Mouse (Mus musculus) right cerebral cortex, postnatal 10 days (tissue): Measurements from ENCODE around the gene Stk24.

Experiments used
- DNase-seq, 2 experiments: peaks; one replicate each; pipeline ENCODE4 v3.0.0; 2021; ENCODE audit warnings: low spot score in 2 of 2

The Stk24 gene

GRCm38 (mm10) chr14:121263912-121264311 lies 115.9 kb downstream of the Stk24 start:
- no peak for DNase-seq

GRCm38 (mm10) chr14:121262606-121263005 lies 117.2 kb downstream of the Stk24 start:
- no peak for DNase-seq

GRCm38 (mm10) chr14:121261229-121261879 lies 118.5 kb downstream of the Stk24 start:
- no peak for DNase-seq

GRCm38 (mm10) chr14:121259789-121260188 lies 120.0 kb downstream of the Stk24 start:
- DNase-seq = peak; percentile 71 to 72

- DNase-seq = no peak
Measured at GRCm38 (mm10) chr14:121259332-121259731, 120.5 kb downstream of the Stk24 start.

GRCm38 (mm10) chr14:121256896-121257295 lies 122.9 kb downstream of the Stk24 start:
- no peak for DNase-seq

- no peak for DNase-seq
Measured at GRCm38 (mm10) chr14:121255469-121255868, 124.3 kb downstream of the Stk24 start.

- DNase-seq = no peak
Measured at GRCm38 (mm10) chr14:121254869-121255268, 124.9 kb downstream of the Stk24 start.

- no peak for DNase-seq
Measured at GRCm38 (mm10) chr14:121252542-121252941, 127.3 kb downstream of the Stk24 start.

- DNase-seq = no peak
Measured at GRCm38 (mm10) chr14:121251708-121252107, 128.1 kb downstream of the Stk24 start.

- no peak for DNase-seq
Measured at GRCm38 (mm10) chr14:121251099-121251498, 128.7 kb downstream of the Stk24 start.

GRCm38 (mm10) chr14:121248346-121248745 lies 131.5 kb downstream of the Stk24 start:
- no peak for DNase-seq

GRCm38 (mm10) chr14:121247287-121247686 lies 132.5 kb downstream of the Stk24 start:
- DNase-seq = no peak

GRCm38 (mm10) chr14:121246048-121246731 lies 133.6 kb downstream of the Stk24 start:
- DNase-seq = no peak

GRCm38 (mm10) chr14:121244104-121244503 lies 135.7 kb downstream of the Stk24 start:
- no peak for DNase-seq

GRCm38 (mm10) chr14:121239386-121239785 lies 140.4 kb downstream of the Stk24 start:
- DNase-seq = no peak

GRCm38 (mm10) chr14:121238727-121239126 lies 141.1 kb downstream of the Stk24 start:
- DNase-seq = no peak

- no peak for DNase-seq
Measured at GRCm38 (mm10) chr14:121236736-121237135, 143.1 kb downstream of the Stk24 start.
